Mouse (Mus musculus): ENCODE measurements around the gene Me3. TPM values are rescaled to one million over a fixed set of nuclear protein-coding genes. Genes with fewer than 3 reads are reported as not detected.
A peak's percentile ranks its signal among the peaks of the same experiment; 100 is the strongest.

The Me3 gene
- polyA plus RNA-seq, 1 experiment from 2014 or later = 39.5 TPM

GRCm38 (mm10) chr7:89770021-89770420, 137.8 kb downstream of the Me3 start:
- ATAC-seq (replicated peaks; ENCODE audit: low FRiP score, low read depth) (no peak), DNase-seq (ENCODE audit: low spot score) (no peak)
- H3K27me3 ChIP-seq (ENCODE audit: insufficient read depth, low read length) = no peaks in the 10 kb centered on the region
- H3K4me3 ChIP-seq (replicated peaks; ENCODE audit: low read depth, low read length) = no peak overlapping the region
- H3K4me2 ChIP-seq (ENCODE audit: low read length) = no peak overlapping the region
- WGBS = 52% methylated on average over 6 of the region's 6 CpGs
- peaks cover 9% of the 10 kb centered on the region; the same call in 1 of the 2 replicates for H3K4me1 ChIP-seq (replicated peaks; ENCODE audit: insufficient read depth, low read length)
- H3K36me3 ChIP-seq (ENCODE audit: insufficient read depth, low read length) = no peaks in the 10 kb centered on the region
- no peaks in the 10 kb centered on the region for H3K9me3 ChIP-seq (replicated peaks; ENCODE audit: low read length)
- no peak overlapping the region for H3K9ac ChIP-seq (ENCODE audit: low read depth, low read length)
- H3K27ac ChIP-seq = no peak overlapping the region
- no peak for TF ChIP-seq CTCF (IDR thresholded peaks at IDR 0.05; ENCODE audit: low read depth)

DNA sequence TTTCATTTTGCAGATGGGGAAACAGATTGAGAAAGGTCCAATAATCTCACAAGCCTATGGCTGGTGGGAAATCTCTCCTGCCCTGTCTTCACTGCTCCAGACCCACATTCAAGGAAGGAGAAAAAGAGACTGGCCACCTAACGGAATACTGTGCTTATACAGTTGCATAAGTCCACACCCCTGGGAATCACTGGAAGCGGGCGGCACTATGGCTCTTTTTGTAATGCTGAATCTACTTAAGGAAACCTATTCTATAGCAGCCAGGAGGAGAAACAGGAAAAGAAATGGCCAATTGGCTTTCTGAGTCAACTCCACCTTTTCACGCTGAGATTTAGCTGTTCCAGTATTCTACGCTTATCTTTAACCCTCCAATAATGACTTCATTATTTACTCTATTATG, 140.7 kb downstream of the Me3 start:
- TF ChIP-seq CTCF (IDR thresholded peaks at IDR 0.05; ENCODE audit: low read depth) = no peak
- Histone ChIP-seq H3K27ac (no peak overlapping the region), H3K36me3 (ENCODE audit: insufficient read depth, low read length) (no peaks in the 10 kb centered on the region), H3K9me3 (replicated peaks; ENCODE audit: low read length) (no peaks in the 10 kb centered on the region), H3K9ac (ENCODE audit: low read depth, low read length) (no peak overlapping the region), H3K4me3 (replicated peaks; ENCODE audit: low read depth, low read length) (no peak overlapping the region), H3K4me1 (replicated peaks; ENCODE audit: insufficient read depth, low read length) (peaks cover 9% of the 10 kb centered on the region; the same call in 1 of the 2 replicates), H3K27me3 (ENCODE audit: insufficient read depth, low read length) (no peaks in the 10 kb centered on the region), H3K4me2 (ENCODE audit: low read length) (no peak overlapping the region)
- WGBS = 81% methylated on average over 5 of the region's 5 CpGs
- DNase-seq (ENCODE audit: low spot score) = no peak
- no peak for ATAC-seq (replicated peaks; ENCODE audit: low FRiP score, low read depth)

DNA sequence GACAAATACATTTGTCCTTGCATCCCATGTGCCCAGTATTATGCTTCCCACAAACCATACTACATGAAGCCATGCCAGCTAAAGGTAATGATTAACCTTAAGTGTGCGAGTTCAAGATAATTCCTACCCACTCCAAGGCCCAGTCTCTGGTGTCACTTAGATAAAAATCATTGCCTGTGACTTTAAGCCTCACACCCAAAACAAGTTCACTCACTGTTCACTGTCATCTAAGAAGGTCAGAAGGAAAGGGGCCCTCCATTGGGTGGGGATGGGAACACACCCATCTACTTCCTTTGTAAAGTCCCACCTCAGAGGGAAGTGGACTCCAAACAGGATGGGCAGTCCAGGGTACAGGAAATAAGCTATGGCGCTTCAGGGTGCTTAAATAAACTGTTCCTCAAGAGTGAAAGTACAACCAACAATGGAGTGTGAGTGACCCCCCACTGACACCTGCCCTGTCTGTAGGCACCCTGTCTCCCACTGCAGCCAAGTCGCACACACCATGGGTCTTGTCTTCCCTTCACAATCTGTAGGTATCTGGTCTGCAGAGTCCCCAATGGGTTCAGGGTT, 141.2 kb downstream of the Me3 start:
- Histone ChIP-seq H3K9ac (ENCODE audit: low read depth, low read length) (no peak overlapping the region), H3K4me1 (replicated peaks; ENCODE audit: insufficient read depth, low read length) (peaks cover 9% of the 10 kb centered on the region; the same call in 1 of the 2 replicates), H3K4me3 (replicated peaks; ENCODE audit: low read depth, low read length) (no peak overlapping the region), H3K9me3 (replicated peaks; ENCODE audit: low read length) (no peaks in the 10 kb centered on the region), H3K36me3 (ENCODE audit: insufficient read depth, low read length) (no peaks in the 10 kb centered on the region), H3K4me2 (ENCODE audit: low read length) (no peak overlapping the region), H3K27ac (peak overlapping the region; percentile 58), H3K27me3 (ENCODE audit: insufficient read depth, low read length) (no peaks in the 10 kb centered on the region)
- DNase-seq (ENCODE audit: low spot score) (peak; percentile 43), ATAC-seq (replicated peaks; ENCODE audit: low FRiP score, low read depth) (no peak; the same call in 1 of the 2 replicates)
- WGBS = 55% methylated on average over 3 of the region's 3 CpGs
- TF ChIP-seq CTCF (IDR thresholded peaks at IDR 0.05; ENCODE audit: low read depth) = no peak

DNA sequence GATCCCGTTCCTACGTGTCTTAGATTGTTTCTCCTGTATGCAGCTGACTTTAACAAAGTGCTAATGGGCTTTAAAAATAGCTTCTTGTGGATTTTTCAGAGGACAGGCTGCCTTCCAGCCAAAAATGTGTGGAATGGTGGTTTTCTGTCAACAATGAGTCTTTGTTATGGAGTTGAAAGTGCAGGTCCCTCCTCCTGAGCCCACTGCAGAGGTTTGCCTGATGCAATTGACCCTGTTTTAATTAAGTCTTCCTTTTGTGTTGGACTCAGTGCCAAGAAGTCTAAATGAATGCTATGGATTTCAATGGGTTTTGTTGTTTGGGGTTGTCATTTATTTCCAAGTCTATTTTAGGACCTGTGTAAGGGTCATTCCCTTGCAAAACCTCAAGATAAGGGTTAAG, 141.7 kb downstream of the Me3 start:
- Histone ChIP-seq H3K4me3 (replicated peaks; ENCODE audit: low read depth, low read length) (no peak overlapping the region), H3K9ac (ENCODE audit: low read depth, low read length) (no peak overlapping the region), H3K27ac (peak overlapping the region; percentile 58), H3K9me3 (replicated peaks; ENCODE audit: low read length) (no peaks in the 10 kb centered on the region), H3K36me3 (ENCODE audit: insufficient read depth, low read length) (no peaks in the 10 kb centered on the region), H3K27me3 (ENCODE audit: insufficient read depth, low read length) (no peaks in the 10 kb centered on the region), H3K4me1 (replicated peaks; ENCODE audit: insufficient read depth, low read length) (peaks cover 9% of the 10 kb centered on the region; the same call in 1 of the 2 replicates), H3K4me2 (ENCODE audit: low read length) (no peak overlapping the region)
- ATAC-seq (replicated peaks; ENCODE audit: low FRiP score, low read depth) (no peak), DNase-seq (ENCODE audit: low spot score) (peak; percentile 51)
- TF ChIP-seq CTCF (IDR thresholded peaks at IDR 0.05; ENCODE audit: low read depth) = no peak
- 41% methylated on average over 2 of the region's 2 CpGs for WGBS

- Histone ChIP-seq H3K4me2 (ENCODE audit: low read length) (no peak overlapping the region), H3K9ac (ENCODE audit: low read depth, low read length) (no peak overlapping the region), H3K27ac (no peak overlapping the region), H3K4me3 (replicated peaks; ENCODE audit: low read depth, low read length) (no peak overlapping the region), H3K9me3 (replicated peaks; ENCODE audit: low read length) (no peaks in the 10 kb centered on the region), H3K27me3 (ENCODE audit: insufficient read depth, low read length) (no peaks in the 10 kb centered on the region), H3K36me3 (ENCODE audit: insufficient read depth, low read length) (no peaks in the 10 kb centered on the region), H3K4me1 (replicated peaks; ENCODE audit: insufficient read depth, low read length) (peaks cover 9% of the 10 kb centered on the region; the same call in 1 of the 2 replicates)
- DNase-seq (ENCODE audit: low spot score) (no peak), ATAC-seq (replicated peaks; ENCODE audit: low FRiP score, low read depth) (no peak)
- 91% methylated on average over 2 of the region's 2 CpGs for WGBS
- no peak for TF ChIP-seq CTCF (IDR thresholded peaks at IDR 0.05; ENCODE audit: low read depth)
These were observed 143.7 kb downstream of the Me3 start for GRCm38 (mm10) chr7:89775848-89776247.

GRCm38 (mm10) chr7:89781391-89781790, 149.2 kb downstream of the Me3 start:
- no peak for TF ChIP-seq CTCF (IDR thresholded peaks at IDR 0.05; ENCODE audit: low read depth)
- H3K4me1 ChIP-seq (replicated peaks; ENCODE audit: insufficient read depth, low read length) = no peaks in the 10 kb centered on the region
- no peak overlapping the region for H3K4me3 ChIP-seq (replicated peaks; ENCODE audit: low read depth, low read length)
- H3K9me3 ChIP-seq (replicated peaks; ENCODE audit: low read length) = no peaks in the 10 kb centered on the region
- WGBS = 79% methylated on average over 1 of the region's 1 CpGs
- no peaks in the 10 kb centered on the region for H3K27me3 ChIP-seq (ENCODE audit: insufficient read depth, low read length)
- DNase-seq (ENCODE audit: low spot score) = no peak
- H3K27ac ChIP-seq = no peak overlapping the region
- H3K9ac ChIP-seq (ENCODE audit: low read depth, low read length) = no peak overlapping the region
- no peak for ATAC-seq (replicated peaks; ENCODE audit: low FRiP score, low read depth)
- no peaks in the 10 kb centered on the region for H3K36me3 ChIP-seq (ENCODE audit: insufficient read depth, low read length)
- H3K4me2 ChIP-seq (ENCODE audit: low read length) = no peak overlapping the region

DNA sequence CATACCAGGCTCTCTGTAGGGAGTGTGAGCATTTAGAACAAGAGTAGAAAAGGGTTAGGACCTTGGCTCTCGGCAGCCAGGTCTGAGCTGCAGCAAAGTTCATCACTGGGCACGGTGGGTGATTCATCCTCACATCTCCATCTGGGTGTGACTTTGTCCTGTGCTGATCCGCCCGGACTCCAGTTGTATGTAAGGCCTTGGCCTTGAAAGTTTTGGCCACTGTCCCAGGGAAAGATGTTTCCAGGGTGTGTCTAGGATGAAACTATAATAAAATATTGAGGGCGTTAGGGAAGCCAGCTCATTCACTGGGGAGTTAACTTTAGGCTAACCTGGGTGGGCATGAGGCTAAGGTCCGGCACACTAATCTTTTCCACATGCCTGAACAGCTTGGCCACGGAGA, 155.5 kb downstream of the Me3 start:
- 77% methylated on average over 7 of the region's 7 CpGs for WGBS
- Histone ChIP-seq H3K9ac (ENCODE audit: low read depth, low read length) (no peak overlapping the region), H3K9me3 (replicated peaks; ENCODE audit: low read length) (no peaks in the 10 kb centered on the region), H3K27ac (no peak overlapping the region), H3K4me1 (replicated peaks; ENCODE audit: insufficient read depth, low read length) (no peaks in the 10 kb centered on the region), H3K4me2 (ENCODE audit: low read length) (no peak overlapping the region), H3K27me3 (ENCODE audit: insufficient read depth, low read length) (no peaks in the 10 kb centered on the region), H3K4me3 (replicated peaks; ENCODE audit: low read depth, low read length) (no peak overlapping the region), H3K36me3 (ENCODE audit: insufficient read depth, low read length) (no peaks in the 10 kb centered on the region)
- TF ChIP-seq CTCF (IDR thresholded peaks at IDR 0.05; ENCODE audit: low read depth) = no peak
- DNase-seq (ENCODE audit: low spot score) (no peak), ATAC-seq (replicated peaks; ENCODE audit: low FRiP score, low read depth) (no peak)

Measured in kidney, postnatal 0 days (tissue).